24 mouse cellular contexts compared by ENCODE assay signal in genomic region chr3:137994196-137994595, GRCm38 (mm10).
"Had no signal": no experiment of that assay in that cellular context is flagged by ENCODE, and none has a peak within 500 bp of the region (broad histone marks: within the 10 kb centered on the region; RNA-seq: fewer than 3 reads in every experiment).

No protein-coding gene starts in this region.

- DNase-seq: forebrain, postnatal 0 days; gastrocnemius, postnatal 14 days; gastrocnemius, postnatal 36 days; heart, adult 11 months; heart, postnatal 14 days; heart, postnatal 36 days; kidney, adult 11 months; kidney, adult 2 months; kidney, adult 9 months; kidney, postnatal 14 days; kidney, postnatal 36 days; layer of hippocampus, adult 9-11 months; layer of hippocampus, postnatal 36 days; left cerebral cortex, postnatal 4 days had no signal

- H3K4me2 ChIP-seq: hindbrain, embryonic 13.5 days; hindbrain, embryonic 15.5 days; kidney, embryonic 15.5 days; limb, embryonic 13.5 days; limb, embryonic 15.5 days; liver, embryonic 12.5 days had no signal

- H3K4me1 ChIP-seq: hindbrain, embryonic 15.5 days; kidney, embryonic 15.5 days had no signal

- H3K36me3 ChIP-seq: hindbrain, embryonic 13.5 days; hindbrain, embryonic 15.5 days; kidney, embryonic 15.5 days; limb, embryonic 13.5 days; limb, embryonic 15.5 days; liver, embryonic 12.5 days had no signal

- H3K27ac ChIP-seq: hindbrain, embryonic 13.5 days; hindbrain, embryonic 15.5 days; hindbrain, postnatal 0 days; kidney, embryonic 15.5 days; kidney, postnatal 0 days; limb, embryonic 13.5 days; limb, embryonic 15.5 days; liver, embryonic 12.5 days; liver, embryonic 14.5 days had no signal

- H3K9me3 ChIP-seq: hindbrain, embryonic 13.5 days; hindbrain, embryonic 15.5 days; kidney, embryonic 15.5 days; limb, embryonic 13.5 days; limb, embryonic 15.5 days; liver, embryonic 12.5 days had no signal

- H3K9ac ChIP-seq: forebrain, postnatal 0 days; hindbrain, embryonic 13.5 days; hindbrain, embryonic 15.5 days; kidney, embryonic 15.5 days; limb, embryonic 13.5 days; limb, embryonic 15.5 days; liver, embryonic 12.5 days; liver, embryonic 14.5 days had no signal

- H3K27me3 ChIP-seq: hindbrain, embryonic 13.5 days; hindbrain, embryonic 15.5 days; kidney, embryonic 15.5 days; limb, embryonic 13.5 days; limb, embryonic 15.5 days had no signal

- ATAC-seq: forebrain, postnatal 0 days; hindbrain, postnatal 0 days; intestine, embryonic 16.5 days; liver, embryonic 12.5 days had no signal

- H3K4me3 ChIP-seq: hindbrain, embryonic 13.5 days; hindbrain, embryonic 15.5 days; kidney, embryonic 15.5 days; limb, embryonic 13.5 days; limb, embryonic 15.5 days; liver, embryonic 12.5 days had no signal
